Mouse (Mus musculus): ENCODE measurements around the gene Sh2d1a.

Sh2d1a gene

GRCm38 (mm10) chrX:42502291-42503043, at the start of gene Sh2d1a:
Sh2d1a (plus strand) TSS chrX:42502453.
- DNase-seq (ENCODE audit: low read depth, low spot score): no peak

- no peak for DNase-seq (ENCODE audit: low read depth, low spot score)
Observed at GRCm38 (mm10) chrX:42453001-42453400, 49.3 kb upstream of the Sh2d1a start.

GRCm38 (mm10) chrX:42454533-42454932, 47.7 kb upstream of the Sh2d1a start:
- DNase-seq (ENCODE audit: low read depth, low spot score): no peak

GRCm38 (mm10) chrX:42489446-42489845, 12.8 kb upstream of the Sh2d1a start, which contains the start of gene Tex13c2:
Tex13c2 (plus strand) TSS chrX:42489691.
- DNase-seq (ENCODE audit: low read depth, low spot score): peak; percentile 56

- no peak for DNase-seq (ENCODE audit: low read depth, low spot score)
Observed at GRCm38 (mm10) chrX:42490336-42490735, 11.9 kb upstream of the Sh2d1a start.

GRCm38 (mm10) chrX:42500538-42500937, 1.7 kb upstream of the Sh2d1a start:
- no peak for DNase-seq (ENCODE audit: low read depth, low spot score)

GRCm38 (mm10) chrX:42511105-42511504, 8.9 kb downstream of the Sh2d1a start:
- no peak for DNase-seq (ENCODE audit: low read depth, low spot score)

- peak; percentile 39 for DNase-seq (ENCODE audit: low read depth, low spot score)
Observed at GRCm38 (mm10) chrX:42512567-42512966, 10.3 kb downstream of the Sh2d1a start.

- DNase-seq (ENCODE audit: low read depth, low spot score): no peak
Observed at GRCm38 (mm10) chrX:42522868-42523267, 20.6 kb downstream of the Sh2d1a start.

- no peak for DNase-seq (ENCODE audit: low read depth, low spot score)
Observed at GRCm38 (mm10) chrX:42530703-42531102, 28.4 kb downstream of the Sh2d1a start.

- peak; percentile 15 for DNase-seq (ENCODE audit: low read depth, low spot score)
Observed at GRCm38 (mm10) chrX:42540030-42540755, 37.9 kb downstream of the Sh2d1a start.

- peak; percentile 49 for DNase-seq (ENCODE audit: low read depth, low spot score)
Observed at GRCm38 (mm10) chrX:42540756-42541053, 38.5 kb downstream of the Sh2d1a start.

- DNase-seq (ENCODE audit: low read depth, low spot score): no peak
Observed at GRCm38 (mm10) chrX:42545076-42545475, 42.8 kb downstream of the Sh2d1a start.

- DNase-seq (ENCODE audit: low read depth, low spot score): no peak
Observed at GRCm38 (mm10) chrX:42548513-42548912, 46.3 kb downstream of the Sh2d1a start.

GRCm38 (mm10) chrX:42557284-42557683, 55.0 kb downstream of the Sh2d1a start:
- peak; percentile 18 for DNase-seq (ENCODE audit: low read depth, low spot score)

GRCm38 (mm10) chrX:42558683-42559082, 56.4 kb downstream of the Sh2d1a start:
- no peak for DNase-seq (ENCODE audit: low read depth, low spot score)
